ENCODE assay signal across 26 mouse cellular contexts in genomic region chr19:21585868-21586267, GRCm38 (mm10).
DNase-seq lines count a peak whose midpoint lies in the region; ATAC-seq lines count a peak whose summit lies in the region.
"Had no signal": no experiment of that assay in that cellular context is flagged by ENCODE, and none has a peak within 500 bp of the region (broad histone marks: within the 10 kb centered on the region; RNA-seq: fewer than 3 reads in every experiment).

No protein-coding gene starts in this region.

- 53% methylated on average over 2 of the region's 2 CpGs for WGBS in liver, embryonic 12.5 days (ENCODE audit: insufficient replicate concordance)

- no peaks in the 10 kb centered on the region for H3K36me3 ChIP-seq in liver, embryonic 12.5 days
- H3K36me3 ChIP-seq: forebrain, embryonic 10.5 days; G1E; hindbrain, embryonic 10.5 days; intestine, embryonic 15.5 days; limb, embryonic 13.5 days; liver, embryonic 15.5 days; lung, embryonic 15.5 days; midbrain, embryonic 15.5 days; neural tube, embryonic 15.5 days had no signal

- no peak overlapping the region for H3K9ac ChIP-seq in liver, embryonic 12.5 days
- H3K9ac ChIP-seq: forebrain, postnatal 0 days; intestine, embryonic 15.5 days; limb, embryonic 13.5 days; liver, embryonic 15.5 days; lung, embryonic 15.5 days; midbrain, embryonic 15.5 days; neural tube, embryonic 15.5 days had no signal

- no peak for ATAC-seq in liver, embryonic 12.5 days
- ATAC-seq: forebrain, postnatal 0 days; hindbrain, embryonic 16.5 days; intestine, embryonic 15.5 days; midbrain, embryonic 15.5 days; Patski had no signal

- peak; percentile 47 for DNase-seq in gastrocnemius, adult 18-20 months (ENCODE audit: low spot score)
- DNase-seq in gastrocnemius, postnatal 4 days (ENCODE audit: low spot score in 2 of 2) = no peak
- DNase-seq in thymus, postnatal 0 days (ENCODE audit: low spot score) = peak; percentile 36
- DNase-seq in thymus, postnatal 25 days = no peak
- peak; percentile 44 for DNase-seq in gastrocnemius, postnatal 25 days
- DNase-seq in lung, postnatal 14 days = no peak
- no peak for DNase-seq in layer of hippocampus, adult 18-20 months (ENCODE audit: low spot score in 2 of 2)
- DNase-seq: cerebellum, adult 11-12 months; cerebellum, postnatal 10 days; forebrain, postnatal 0 days; kidney, postnatal 25 days; right cerebral cortex, adult 18-20 months; right cerebral cortex, postnatal 4 days had no signal

- no peak overlapping the region for H3K4me2 ChIP-seq in liver, embryonic 12.5 days
- H3K4me2 ChIP-seq: intestine, embryonic 15.5 days; limb, embryonic 13.5 days; liver, embryonic 15.5 days; lung, embryonic 15.5 days; midbrain, embryonic 15.5 days; neural tube, embryonic 15.5 days had no signal

- H3K4me3 ChIP-seq in liver, embryonic 12.5 days = no peak overlapping the region
- H3K4me3 ChIP-seq: forebrain, embryonic 10.5 days; hindbrain, embryonic 10.5 days; intestine, embryonic 15.5 days; limb, embryonic 13.5 days; liver, embryonic 15.5 days; lung, embryonic 15.5 days; midbrain, embryonic 15.5 days; neural tube, embryonic 15.5 days had no signal

- H3K27ac ChIP-seq in liver, embryonic 12.5 days = no peak overlapping the region
- H3K27ac ChIP-seq: forebrain, embryonic 10.5 days; hindbrain, embryonic 10.5 days; intestine, embryonic 15.5 days; limb, embryonic 13.5 days; liver, embryonic 15.5 days; lung, embryonic 15.5 days; macrophage; midbrain, embryonic 15.5 days; neural tube, embryonic 15.5 days had no signal

- H3K9me3 ChIP-seq in liver, embryonic 12.5 days (replicated peaks) = no peaks in the 10 kb centered on the region
- H3K9me3 ChIP-seq: forebrain, embryonic 10.5 days; G1E; hindbrain, embryonic 10.5 days; intestine, embryonic 15.5 days; limb, embryonic 13.5 days; liver, embryonic 15.5 days; lung, embryonic 15.5 days; midbrain, embryonic 15.5 days; neural tube, embryonic 15.5 days had no signal

- no peaks in the 10 kb centered on the region for H3K27me3 ChIP-seq in liver, embryonic 12.5 days (replicated peaks)
- H3K27me3 ChIP-seq: intestine, embryonic 15.5 days; limb, embryonic 13.5 days; liver, embryonic 15.5 days; lung, embryonic 15.5 days; midbrain, embryonic 15.5 days; neural tube, embryonic 15.5 days; Patski had no signal

- no peaks in the 10 kb centered on the region for H3K4me1 ChIP-seq in liver, embryonic 12.5 days
- H3K4me1 ChIP-seq: forebrain, embryonic 10.5 days; hindbrain, embryonic 10.5 days; intestine, embryonic 15.5 days; limb, embryonic 13.5 days; liver, embryonic 15.5 days; lung, embryonic 15.5 days; midbrain, embryonic 15.5 days; neural tube, embryonic 15.5 days had no signal

Comparison
In these comparisons a context has a peak if more than half of its experiments do, and no peak if none do; other contexts are left out.
1. DNase-seq: peak in gastrocnemius, adult 18-20 months (single experiment), thymus, postnatal 0 days (single experiment) and gastrocnemius, postnatal 25 days (single experiment); none in gastrocnemius, postnatal 4 days (0 of 2), thymus, postnatal 25 days (single experiment), lung, postnatal 14 days (single experiment) and layer of hippocampus, adult 18-20 months (0 of 2).